Mouse (Mus musculus): ENCODE measurements around the gene Aplf.

The Aplf gene

GRCm38 (mm10) chr6:87671771-87672517, at the start of gene Aplf:
TSS of gene Aplf (minus strand) at chr6:87672193.
- CTCF ChIA-PET = interaction anchor here in 2 of 4 experiments (0.5 to 1.7 kb wide), 6 partner anchors 57 to 571 kb away, joined by 3 to 6 read pairs (median 4); partner anchors contain the start of gene Efcc1 (in 1 of the 2)
- POLR2A ChIA-PET = interaction anchor here (0.5 to 1.7 kb wide), 26 partner anchors 8 to 1184 kb away, joined by 3 to 6 read pairs (median 3); partner anchors contain the start of genes Gfpt1 (in 1 of the 4), Isy1 (in 1 of the 4) and Rab7 (in 1 of the 4)

GRCm38 (mm10) chr6:87714091-87714490, 42.1 kb upstream of the Aplf start:
- POLR2A ChIA-PET = interaction anchor here in 1 of 4 experiments (2.6 kb wide), 1 partner anchor 9 kb away, joined by 6 read pairs; no protein-coding TSS in a partner anchor
- CTCF ChIA-PET = no interaction called here

- ChIA-PET CTCF (no interaction called here), POLR2A (interaction anchor here (1.1 to 2.9 kb wide), 7 partner anchors 9 to 126 kb away, joined by 3 to 8 read pairs (median 3); partner anchors contain the start of genes Efcc1 (in 2 of the 4) and Isy1 (in 1 of the 4))
Measured at GRCm38 (mm10) chr6:87712311-87712710, 40.3 kb upstream of the Aplf start.

- ChIA-PET POLR2A (interaction anchor here in 3 of 4 experiments (0.6 to 1.6 kb wide), 9 partner anchors 12 to 872 kb away, joined by 3 to 5 read pairs (median 4); no protein-coding TSS in a partner anchor), CTCF (interaction anchor here (0.5 to 1.7 kb wide), 16 partner anchors 9 to 509 kb away, joined by 3 to 11 read pairs (median 4); partner anchors contain the start of genes Efcc1 (in 2 of the 4) and Rab43 (in 1 of the 4))
Measured at GRCm38 (mm10) chr6:87706246-87706645, 34.3 kb upstream of the Aplf start.

- POLR2A ChIA-PET = interaction anchor here in 1 of 4 experiments (1.4 kb wide), 1 partner anchor 25 kb away, joined by 3 read pairs; the partner anchor contains the start of gene Aplf
- CTCF ChIA-PET = no interaction called here
Measured at GRCm38 (mm10) chr6:87696544-87696943, 24.6 kb upstream of the Aplf start.

- POLR2A ChIA-PET = no interaction called here
Measured at GRCm38 (mm10) chr6:87695947-87696346, 24.0 kb upstream of the Aplf start.

GRCm38 (mm10) chr6:87680418-87680817, 8.4 kb upstream of the Aplf start:
- POLR2A ChIA-PET = interaction anchor here in 2 of 4 experiments (0.5 to 1.6 kb wide), 3 partner anchors 8 to 334 kb away, joined by 3 read pairs; partner anchors contain the start of gene Aplf (in 2 of the 2)
- CTCF ChIA-PET = interaction anchor here in 1 of 4 experiments (0.6 kb wide), 1 partner anchor 129 kb away, joined by 3 read pairs; no protein-coding TSS in a partner anchor

More at GRCm38 (mm10) chr6:87695947-87696346, 24.0 kb upstream of the Aplf start:
- CTCF ChIA-PET = no interaction called here

GRCm38 (mm10) chr6:87672661-87673060, 668 bp upstream of the Aplf start:
- POLR2A ChIA-PET = interaction anchor here in 3 of 4 experiments (0.5 to 1.7 kb wide), 8 partner anchors 8 to 1150 kb away, joined by 3 to 6 read pairs (median 3); no protein-coding TSS in a partner anchor
- CTCF ChIA-PET = interaction anchor here in 1 of 4 experiments (0.6 kb wide), 1 partner anchor 241 kb away, joined by 4 read pairs; no protein-coding TSS in a partner anchor

GRCm38 (mm10) chr6:87671353-87671752, 640 bp downstream of the Aplf start:
- POLR2A ChIA-PET = interaction anchor here (0.6 to 1.7 kb wide), 21 partner anchors 8 to 1184 kb away, joined by 3 to 6 read pairs (median 3); partner anchors contain the start of genes Gfpt1 (in 1 of the 4), Isy1 (in 1 of the 4) and Rab7 (in 1 of the 4)
- CTCF ChIA-PET = interaction anchor here in 1 of 4 experiments (0.5 to 1.7 kb wide), 5 partner anchors 56 to 570 kb away, joined by 3 to 6 read pairs (median 4); partner anchors contain the start of gene Efcc1

- ChIA-PET CTCF (interaction anchor here (0.6 to 1.3 kb wide), 7 partner anchors 13 to 804 kb away, joined by 3 to 6 read pairs (median 4); partner anchors contain the start of gene Efcc1 (in 1 of the 4)), POLR2A (interaction anchor here in 1 of 4 experiments (0.6 kb wide), 1 partner anchor 9 kb away, joined by 3 read pairs; no protein-coding TSS in a partner anchor)
Measured at GRCm38 (mm10) chr6:87669894-87670588, 2.0 kb downstream of the Aplf start.

GRCm38 (mm10) chr6:87668733-87669132, 3.3 kb downstream of the Aplf start:
- CTCF ChIA-PET = interaction anchor here in 2 of 4 experiments (1.2 to 1.3 kb wide), 2 partner anchors 14 to 202 kb away, joined by 4 to 6 read pairs; no protein-coding TSS in a partner anchor
- POLR2A ChIA-PET = interaction anchor here in 2 of 4 experiments (0.6 to 1.0 kb wide), 2 partner anchors 54 to 329 kb away, joined by 3 read pairs; no protein-coding TSS in a partner anchor

GRCm38 (mm10) chr6:87667804-87668203, 4.2 kb downstream of the Aplf start:
- POLR2A ChIA-PET = interaction anchor here in 2 of 4 experiments (0.7 to 1.0 kb wide), 2 partner anchors 9 to 53 kb away, joined by 3 read pairs; no protein-coding TSS in a partner anchor
- CTCF ChIA-PET = no interaction called here

GRCm38 (mm10) chr6:87663445-87663844, 8.5 kb downstream of the Aplf start:
- CTCF ChIA-PET = no interaction called here
- POLR2A ChIA-PET = interaction anchor here in 1 of 4 experiments (1.5 kb wide), 1 partner anchor 23 kb away, joined by 3 read pairs; no protein-coding TSS in a partner anchor

GRCm38 (mm10) chr6:87662197-87662596, 9.8 kb downstream of the Aplf start:
- ChIA-PET CTCF (no interaction called here), POLR2A (interaction anchor here in 1 of 4 experiments (1.5 kb wide), 1 partner anchor 22 kb away, joined by 3 read pairs; no protein-coding TSS in a partner anchor)

- ChIA-PET CTCF (no interaction called here), POLR2A (no interaction called here)
Measured at GRCm38 (mm10) chr6:87661707-87662106, 10.3 kb downstream of the Aplf start.

GRCm38 (mm10) chr6:87658816-87659215, 13.2 kb downstream of the Aplf start:
- ChIA-PET CTCF (interaction anchor here in 1 of 4 experiments (0.5 kb wide), 1 partner anchor 1387 kb away, joined by 3 read pairs; no protein-coding TSS in a partner anchor), POLR2A (interaction anchor here in 2 of 4 experiments (1.0 to 1.4 kb wide), 2 partner anchors 9 to 13 kb away, joined by 3 to 4 read pairs; partner anchors contain the start of gene Aplf (in 1 of the 2))

- ChIA-PET POLR2A (interaction anchor here in 1 of 4 experiments (0.6 kb wide), 1 partner anchor 605 kb away, joined by 6 read pairs; no protein-coding TSS in a partner anchor), CTCF (no interaction called here)
Measured at GRCm38 (mm10) chr6:87653904-87654638, 17.9 kb downstream of the Aplf start.

GRCm38 (mm10) chr6:87653478-87653877, 18.5 kb downstream of the Aplf start:
- POLR2A ChIA-PET = no interaction called here
- CTCF ChIA-PET = no interaction called here
